Mouse (Mus musculus): ENCODE data around the gene Crtc1. TPM values are rescaled to one million over a fixed set of nuclear protein-coding genes. Genes with fewer than 3 reads are reported as not detected.

The Crtc1 gene
- polyA plus RNA-seq, 1 experiment from 2014 or later: 13.6 TPM

GRCm38 (mm10) chr8:70441565-70441964 lies 2.2 kb upstream of the Crtc1 start:
- Histone ChIP-seq H3K4me1 (replicated peaks; ENCODE audit: control insufficient read depth, insufficient read depth, low read length) (no peaks in the 10 kb centered on the region; the same call in 1 of the 2 replicates), H3K27ac (ENCODE audit: low read depth, low read length) (no peak overlapping the region), H3K36me3 (ENCODE audit: control insufficient read depth, insufficient read depth, low read length) (no peaks in the 10 kb centered on the region), H3K4me2 (replicated peaks; ENCODE audit: low read depth, low read length) (no peak overlapping the region), H3K4me3 (ENCODE audit: low read depth, low read length) (no peak overlapping the region), H3K27me3 (ENCODE audit: control insufficient read depth, insufficient read depth, low read length) (no peaks in the 10 kb centered on the region), H3K9me3 (ENCODE audit: control insufficient read depth, low read length) (no peaks in the 10 kb centered on the region), H3K9ac (ENCODE audit: low read depth, low read length) (no peak overlapping the region)
- WGBS: 68% methylated on average over 3 of the region's 3 CpGs
- no peak for ATAC-seq (ENCODE audit: low FRiP score)
- DNase-seq (ENCODE audit: low spot score): no peak

GRCm38 (mm10) chr8:70440246-70440645 lies 867 bp upstream of the Crtc1 start:
- H3K4me1 ChIP-seq (replicated peaks; ENCODE audit: control insufficient read depth, insufficient read depth, low read length): peaks cover under 1% of the 10 kb centered on the region; the same call in 1 of the 2 replicates
- H3K9ac ChIP-seq (ENCODE audit: low read depth, low read length): no peak overlapping the region; the same call in 1 of the 2 replicates
- DNase-seq (ENCODE audit: low spot score) (no peak), ATAC-seq (ENCODE audit: low FRiP score) (no peak; the same call in 1 of the 2 replicates)
- no peak overlapping the region for H3K27ac ChIP-seq (ENCODE audit: low read depth, low read length)
- no peak overlapping the region; the same call in 1 of the 2 replicates for H3K4me2 ChIP-seq (replicated peaks; ENCODE audit: low read depth, low read length)
- H3K27me3 ChIP-seq (ENCODE audit: control insufficient read depth, insufficient read depth, low read length): no peaks in the 10 kb centered on the region
- H3K4me3 ChIP-seq (ENCODE audit: low read depth, low read length): no peak overlapping the region
- H3K36me3 ChIP-seq (ENCODE audit: control insufficient read depth, insufficient read depth, low read length): no peaks in the 10 kb centered on the region
- H3K9me3 ChIP-seq (ENCODE audit: control insufficient read depth, low read length): no peaks in the 10 kb centered on the region
- WGBS: 59% methylated on average over 3 of the region's 3 CpGs

GRCm38 (mm10) chr8:70439848-70440179 lies 435 bp upstream of the Crtc1 start:
- Histone ChIP-seq H3K36me3 (ENCODE audit: control insufficient read depth, insufficient read depth, low read length) (no peaks in the 10 kb centered on the region), H3K27ac (ENCODE audit: low read depth, low read length) (no peak overlapping the region; the same call in 1 of the 2 replicates), H3K27me3 (ENCODE audit: control insufficient read depth, insufficient read depth, low read length) (no peaks in the 10 kb centered on the region), H3K9ac (ENCODE audit: low read depth, low read length) (peak overlapping the region; percentile 57; the same call in 1 of the 2 replicates), H3K4me3 (ENCODE audit: low read depth, low read length) (peak overlapping the region; percentile 65), H3K4me2 (replicated peaks; ENCODE audit: low read depth, low read length) (peak overlapping the region; percentile 73), H3K9me3 (ENCODE audit: control insufficient read depth, low read length) (no peaks in the 10 kb centered on the region), H3K4me1 (replicated peaks; ENCODE audit: control insufficient read depth, insufficient read depth, low read length) (peaks cover 2% of the 10 kb centered on the region; the same call in 1 of the 2 replicates)
- 13% methylated on average over 7 of the region's 7 CpGs for WGBS
- ATAC-seq (ENCODE audit: low FRiP score) (no peak), DNase-seq (ENCODE audit: low spot score) (no peak)

GRCm38 (mm10) chr8:70438423-70438822 lies 956 bp downstream of the Crtc1 start:
- 100% methylated on average over 2 of the region's 2 CpGs for WGBS
- Histone ChIP-seq H3K27ac (ENCODE audit: low read depth, low read length) (no peak overlapping the region), H3K4me3 (ENCODE audit: low read depth, low read length) (no peak overlapping the region; the same call in 1 of the 2 replicates)

GRCm38 (mm10) chr8:70435156-70435555 lies 4.2 kb downstream of the Crtc1 start:
- Histone ChIP-seq H3K4me1 (replicated peaks; ENCODE audit: control insufficient read depth, insufficient read depth, low read length) (peaks cover 2% of the 10 kb centered on the region; the same call in 1 of the 2 replicates), H3K36me3 (ENCODE audit: control insufficient read depth, insufficient read depth, low read length) (no peaks in the 10 kb centered on the region), H3K27me3 (ENCODE audit: control insufficient read depth, insufficient read depth, low read length) (no peaks in the 10 kb centered on the region), H3K9ac (ENCODE audit: low read depth, low read length) (no peak overlapping the region), H3K27ac (ENCODE audit: low read depth, low read length) (no peak overlapping the region), H3K4me2 (replicated peaks; ENCODE audit: low read depth, low read length) (no peak overlapping the region), H3K4me3 (ENCODE audit: low read depth, low read length) (no peak overlapping the region), H3K9me3 (ENCODE audit: control insufficient read depth, low read length) (no peaks in the 10 kb centered on the region)
- ATAC-seq (ENCODE audit: low FRiP score) (no peak), DNase-seq (ENCODE audit: low spot score) (no peak)
- 91% methylated on average over 5 of the region's 5 CpGs for WGBS

More at GRCm38 (mm10) chr8:70438423-70438822, 956 bp downstream of the Crtc1 start:
- DNase-seq (ENCODE audit: low spot score): no peak
- Histone ChIP-seq H3K4me2 (replicated peaks; ENCODE audit: low read depth, low read length) (no peak overlapping the region; the same call in 1 of the 2 replicates), H3K9me3 (ENCODE audit: control insufficient read depth, low read length) (no peaks in the 10 kb centered on the region), H3K36me3 (ENCODE audit: control insufficient read depth, insufficient read depth, low read length) (no peaks in the 10 kb centered on the region), H3K9ac (ENCODE audit: low read depth, low read length) (no peak overlapping the region), H3K27me3 (ENCODE audit: control insufficient read depth, insufficient read depth, low read length) (no peaks in the 10 kb centered on the region), H3K4me1 (replicated peaks; ENCODE audit: control insufficient read depth, insufficient read depth, low read length) (peaks cover 2% of the 10 kb centered on the region; the same call in 1 of the 2 replicates)
- ATAC-seq (ENCODE audit: low FRiP score): no peak

- Histone ChIP-seq H3K4me1 (replicated peaks; ENCODE audit: control insufficient read depth, insufficient read depth, low read length) (0 out of 2 replicates have a peak, but pooled peaks cover 2% of the 10 kb centered on the region), H3K36me3 (ENCODE audit: control insufficient read depth, insufficient read depth, low read length) (no peaks in the 10 kb centered on the region), H3K4me3 (ENCODE audit: low read depth, low read length) (no peak overlapping the region), H3K9ac (ENCODE audit: low read depth, low read length) (no peak overlapping the region), H3K9me3 (ENCODE audit: control insufficient read depth, low read length) (no peaks in the 10 kb centered on the region), H3K4me2 (replicated peaks; ENCODE audit: low read depth, low read length) (no peak overlapping the region), H3K27ac (ENCODE audit: low read depth, low read length) (no peak overlapping the region), H3K27me3 (ENCODE audit: control insufficient read depth, insufficient read depth, low read length) (no peaks in the 10 kb centered on the region)
- DNase-seq (ENCODE audit: low spot score): no peak
- 45% methylated on average over 4 of the region's 4 CpGs for WGBS
- ATAC-seq (ENCODE audit: low FRiP score): no peak; the same call in 1 of the 2 replicates
Measured at GRCm38 (mm10) chr8:70432991-70433536, 6.3 kb downstream of the Crtc1 start.

- Histone ChIP-seq H3K9ac (ENCODE audit: low read depth, low read length) (no peak overlapping the region), H3K27ac (ENCODE audit: low read depth, low read length) (no peak overlapping the region), H3K36me3 (ENCODE audit: control insufficient read depth, insufficient read depth, low read length) (no peaks in the 10 kb centered on the region), H3K4me3 (ENCODE audit: low read depth, low read length) (no peak overlapping the region), H3K4me2 (replicated peaks; ENCODE audit: low read depth, low read length) (no peak overlapping the region), H3K27me3 (ENCODE audit: control insufficient read depth, insufficient read depth, low read length) (no peaks in the 10 kb centered on the region), H3K4me1 (replicated peaks; ENCODE audit: control insufficient read depth, insufficient read depth, low read length) (0 out of 2 replicates have a peak, but pooled peaks cover 2% of the 10 kb centered on the region), H3K9me3 (ENCODE audit: control insufficient read depth, low read length) (no peaks in the 10 kb centered on the region)
- ATAC-seq (ENCODE audit: low FRiP score): no peak
- no peak for DNase-seq (ENCODE audit: low spot score)
- 94% methylated on average over 4 of the region's 4 CpGs for WGBS
Measured at GRCm38 (mm10) chr8:70431213-70431612, 8.2 kb downstream of the Crtc1 start.

GRCm38 (mm10) chr8:70426300-70426907 lies 13.0 kb downstream of the Crtc1 start:
- Histone ChIP-seq H3K9ac (ENCODE audit: low read depth, low read length) (no peak overlapping the region), H3K9me3 (ENCODE audit: control insufficient read depth, low read length) (no peaks in the 10 kb centered on the region), H3K36me3 (ENCODE audit: control insufficient read depth, insufficient read depth, low read length) (no peaks in the 10 kb centered on the region), H3K4me1 (replicated peaks; ENCODE audit: control insufficient read depth, insufficient read depth, low read length) (no peaks in the 10 kb centered on the region), H3K27me3 (ENCODE audit: control insufficient read depth, insufficient read depth, low read length) (no peaks in the 10 kb centered on the region), H3K4me3 (ENCODE audit: low read depth, low read length) (no peak overlapping the region), H3K27ac (ENCODE audit: low read depth, low read length) (no peak overlapping the region), H3K4me2 (replicated peaks; ENCODE audit: low read depth, low read length) (no peak overlapping the region)
- no peak for DNase-seq (ENCODE audit: low spot score)
- WGBS: 88% methylated on average over 2 of the region's 2 CpGs
- ATAC-seq (ENCODE audit: low FRiP score): no peak

GRCm38 (mm10) chr8:70422722-70423121 lies 16.7 kb downstream of the Crtc1 start:
- Histone ChIP-seq H3K9me3 (ENCODE audit: control insufficient read depth, low read length) (no peaks in the 10 kb centered on the region), H3K9ac (ENCODE audit: low read depth, low read length) (no peak overlapping the region), H3K36me3 (ENCODE audit: control insufficient read depth, insufficient read depth, low read length) (no peaks in the 10 kb centered on the region), H3K4me1 (replicated peaks; ENCODE audit: control insufficient read depth, insufficient read depth, low read length) (no peaks in the 10 kb centered on the region), H3K27me3 (ENCODE audit: control insufficient read depth, insufficient read depth, low read length) (no peaks in the 10 kb centered on the region), H3K4me2 (replicated peaks; ENCODE audit: low read depth, low read length) (no peak overlapping the region), H3K27ac (ENCODE audit: low read depth, low read length) (no peak overlapping the region), H3K4me3 (ENCODE audit: low read depth, low read length) (no peak overlapping the region)
- ATAC-seq (ENCODE audit: low FRiP score): no peak
- DNase-seq (ENCODE audit: low spot score): no peak
- WGBS: 77% methylated on average over 2 of the region's 2 CpGs
